Comparison of ENCODE assay signal across 15 mouse cellular contexts in genomic region chr7:112274611-112275010, GRCm38 (mm10). TPM values are rescaled to one million over a fixed set of nuclear protein-coding genes. Genes with fewer than 3 reads are reported as not detected.
A peak's percentile ranks its signal among the peaks of the same experiment; 100 is the strongest.
DNase-seq lines count a peak whose midpoint lies in the region; ATAC-seq lines count a peak whose summit lies in the region.
"Had no signal": no experiment of that assay in that cellular context is flagged by ENCODE, and none has a peak within 500 bp of the region (broad histone marks: within the 10 kb centered on the region; RNA-seq: fewer than 3 reads in every experiment).

No protein-coding gene starts in this region.

- no peak overlapping the region for H3K4me3 ChIP-seq in forebrain, embryonic 13.5 days
- H3K4me3 ChIP-seq in forebrain, embryonic 10.5 days = no peak overlapping the region
- no peak overlapping the region for H3K4me3 ChIP-seq in hindbrain, embryonic 12.5 days
- no peak overlapping the region for H3K4me3 ChIP-seq in hindbrain, embryonic 13.5 days
- no peak overlapping the region for H3K4me3 ChIP-seq in midbrain, embryonic 13.5 days (replicated peaks)
- H3K4me3 ChIP-seq in midbrain, embryonic 11.5 days (ENCODE audit: low read depth, low read length) = no peak overlapping the region
- no peak overlapping the region for H3K4me3 ChIP-seq in limb, embryonic 13.5 days
- H3K4me3 ChIP-seq: midbrain, embryonic 12.5 days; neural tube, embryonic 12.5 days had no signal

- H3K36me3 ChIP-seq in forebrain, embryonic 13.5 days (ENCODE audit: poor library complexity, severe bottlenecking) = no peaks in the 10 kb centered on the region
- H3K36me3 ChIP-seq in forebrain, embryonic 10.5 days (replicated peaks) = no peaks in the 10 kb centered on the region
- no peaks in the 10 kb centered on the region for H3K36me3 ChIP-seq in hindbrain, embryonic 12.5 days
- no peaks in the 10 kb centered on the region for H3K36me3 ChIP-seq in hindbrain, embryonic 13.5 days
- H3K36me3 ChIP-seq in midbrain, embryonic 13.5 days = no peaks in the 10 kb centered on the region
- no peaks in the 10 kb centered on the region for H3K36me3 ChIP-seq in midbrain, embryonic 11.5 days (ENCODE audit: control insufficient read depth, insufficient read depth, low read length)
- H3K36me3 ChIP-seq in limb, embryonic 13.5 days = no peaks in the 10 kb centered on the region
- H3K36me3 ChIP-seq: midbrain, embryonic 12.5 days; neural tube, embryonic 12.5 days had no signal

- H3K4me1 ChIP-seq in forebrain, embryonic 13.5 days = peaks cover 35% of the 10 kb centered on the region
- H3K4me1 ChIP-seq in forebrain, embryonic 10.5 days = peaks cover 45% of the 10 kb centered on the region
- H3K4me1 ChIP-seq in hindbrain, embryonic 12.5 days = peaks cover 26% of the 10 kb centered on the region
- H3K4me1 ChIP-seq in hindbrain, embryonic 13.5 days (replicated peaks) = peaks cover 41% of the 10 kb centered on the region
- H3K4me1 ChIP-seq in midbrain, embryonic 13.5 days (replicated peaks) = peaks cover 25% of the 10 kb centered on the region
- no peaks in the 10 kb centered on the region for H3K4me1 ChIP-seq in midbrain, embryonic 11.5 days (ENCODE audit: control insufficient read depth, insufficient read depth, low read length)
- H3K4me1 ChIP-seq in limb, embryonic 13.5 days = peaks cover 56% of the 10 kb centered on the region

- H3K9ac ChIP-seq in forebrain, embryonic 13.5 days = no peak overlapping the region
- no peak overlapping the region for H3K9ac ChIP-seq in hindbrain, embryonic 12.5 days
- no peak overlapping the region for H3K9ac ChIP-seq in hindbrain, embryonic 13.5 days
- no peak overlapping the region for H3K9ac ChIP-seq in midbrain, embryonic 13.5 days (replicated peaks)
- no peak overlapping the region for H3K9ac ChIP-seq in midbrain, embryonic 11.5 days (ENCODE audit: low read length)
- H3K9ac ChIP-seq in limb, embryonic 13.5 days = no peak overlapping the region
- H3K9ac ChIP-seq: midbrain, embryonic 12.5 days; neural tube, embryonic 12.5 days had no signal

- no peaks in the 10 kb centered on the region for H3K9me3 ChIP-seq in forebrain, embryonic 13.5 days (replicated peaks)
- H3K9me3 ChIP-seq in forebrain, embryonic 10.5 days = no peaks in the 10 kb centered on the region
- H3K9me3 ChIP-seq in hindbrain, embryonic 12.5 days (replicated peaks) = no peaks in the 10 kb centered on the region
- no peaks in the 10 kb centered on the region for H3K9me3 ChIP-seq in hindbrain, embryonic 13.5 days
- H3K9me3 ChIP-seq in midbrain, embryonic 13.5 days = no peaks in the 10 kb centered on the region
- no peaks in the 10 kb centered on the region for H3K9me3 ChIP-seq in midbrain, embryonic 11.5 days (ENCODE audit: control insufficient read depth, low read length)
- H3K9me3 ChIP-seq in limb, embryonic 13.5 days = no peaks in the 10 kb centered on the region
- H3K9me3 ChIP-seq: midbrain, embryonic 12.5 days; neural tube, embryonic 12.5 days had no signal

- no peaks in the 10 kb centered on the region for H3K27me3 ChIP-seq in forebrain, embryonic 13.5 days
- no peaks in the 10 kb centered on the region for H3K27me3 ChIP-seq in forebrain, embryonic 10.5 days (ENCODE audit: poor library complexity, severe bottlenecking)
- no peaks in the 10 kb centered on the region for H3K27me3 ChIP-seq in hindbrain, embryonic 12.5 days
- no peaks in the 10 kb centered on the region for H3K27me3 ChIP-seq in hindbrain, embryonic 13.5 days
- H3K27me3 ChIP-seq in midbrain, embryonic 13.5 days = no peaks in the 10 kb centered on the region
- no peaks in the 10 kb centered on the region for H3K27me3 ChIP-seq in midbrain, embryonic 11.5 days (ENCODE audit: control insufficient read depth, insufficient read depth, low read length)
- 0 out of 2 replicates have a peak, but pooled peaks cover 4% of the 10 kb centered on the region for H3K27me3 ChIP-seq in limb, embryonic 13.5 days
- H3K27me3 ChIP-seq: midbrain, embryonic 12.5 days; neural tube, embryonic 12.5 days had no signal

- WGBS in forebrain, embryonic 13.5 days = 43% methylated on average over 2 of the region's 2 CpGs
- WGBS in forebrain, embryonic 10.5 days = 74% methylated on average over 2 of the region's 2 CpGs
- WGBS in hindbrain, embryonic 12.5 days = 56% methylated on average over 2 of the region's 2 CpGs
- WGBS in hindbrain, embryonic 13.5 days = 35% methylated on average over 2 of the region's 2 CpGs
- 52% methylated on average over 2 of the region's 2 CpGs for WGBS in midbrain, embryonic 13.5 days
- WGBS in midbrain, embryonic 11.5 days = 77% methylated on average over 2 of the region's 2 CpGs
- WGBS in limb, embryonic 13.5 days = 17% methylated on average over 2 of the region's 2 CpGs

- H3K4me2 ChIP-seq in forebrain, embryonic 13.5 days = no peak overlapping the region
- no peak overlapping the region for H3K4me2 ChIP-seq in hindbrain, embryonic 12.5 days (replicated peaks)
- H3K4me2 ChIP-seq in hindbrain, embryonic 13.5 days = no peak overlapping the region
- H3K4me2 ChIP-seq in midbrain, embryonic 13.5 days (replicated peaks) = no peak overlapping the region
- H3K4me2 ChIP-seq in midbrain, embryonic 11.5 days = no peak overlapping the region
- H3K4me2 ChIP-seq in limb, embryonic 13.5 days (replicated peaks) = no peak overlapping the region
- H3K4me2 ChIP-seq: midbrain, embryonic 12.5 days; neural tube, embryonic 12.5 days had no signal

- no peak for DNase-seq in forebrain, embryonic 10.5 days (ENCODE audit: extremely low spot score, low spot score)
- no peak for DNase-seq in midbrain, embryonic 11.5 days (ENCODE audit: low spot score, missing footprints)
- DNase-seq in thymus, postnatal 0 days (ENCODE audit: low spot score) = no peak
- DNase-seq: adrenal gland, adult 8-10 months; cerebellum, postnatal 25 days; left cerebral cortex, postnatal 4 days; lung, postnatal 10 days; retina, postnatal 1 day had no signal

- H3K27ac ChIP-seq in forebrain, embryonic 13.5 days = no peak overlapping the region
- H3K27ac ChIP-seq in forebrain, embryonic 10.5 days = no peak overlapping the region
- H3K27ac ChIP-seq in hindbrain, embryonic 12.5 days = no peak overlapping the region
- no peak overlapping the region for H3K27ac ChIP-seq in hindbrain, embryonic 13.5 days
- H3K27ac ChIP-seq in midbrain, embryonic 13.5 days = no peak overlapping the region
- no peak overlapping the region for H3K27ac ChIP-seq in midbrain, embryonic 11.5 days (ENCODE audit: low read depth, low read length)
- no peak overlapping the region for H3K27ac ChIP-seq in limb, embryonic 13.5 days
- H3K27ac ChIP-seq: midbrain, embryonic 12.5 days; neural tube, embryonic 12.5 days had no signal

- peak; percentile 68; the same call in 1 of the 2 replicates for ATAC-seq in forebrain, embryonic 13.5 days
- ATAC-seq in hindbrain, embryonic 12.5 days (ENCODE audit: low FRiP score) = 0 out of 2 replicates have a peak, but pooled peaks have one; percentile 32
- no peak for ATAC-seq in hindbrain, embryonic 13.5 days (ENCODE audit: low FRiP score)
- ATAC-seq in midbrain, embryonic 13.5 days = 0 out of 2 replicates have a peak, but pooled peaks have one; percentile 50
- ATAC-seq in midbrain, embryonic 11.5 days (ENCODE audit: low FRiP score) = no peak
- ATAC-seq in limb, embryonic 13.5 days (ENCODE audit: low FRiP score, low read depth) = peak; percentile 68

RNA-seq across cellular contexts. Expression of gene Mical2, which starts 49.0 kb away (rescaled TPM):
- 1.1 and 2.9 TPM in 2 replicates for polyA plus RNA-seq in forebrain, embryonic 13.5 days (2015; fragmentation: Nextera tagmentation; extraction: Ambion mirVana)
- polyA plus RNA-seq in forebrain, embryonic 10.5 days (2016; fragmentation: Nextera tagmentation; extraction: Ambion mirVana) = 0.87 and 0.88 TPM in 2 replicates
- 1.6 and 2.3 TPM in 2 replicates for polyA plus RNA-seq in hindbrain, embryonic 12.5 days (2016; fragmentation: Nextera tagmentation; extraction: Ambion mirVana)
- polyA plus RNA-seq in hindbrain, embryonic 13.5 days (2015; fragmentation: Nextera tagmentation; extraction: Ambion mirVana) = 1.5 and 1.9 TPM in 2 replicates
- 1.5 TPM in 2 replicates for polyA plus RNA-seq in midbrain, embryonic 13.5 days (2015; fragmentation: Nextera tagmentation; extraction: Ambion mirVana)
- 1.2 and 1.5 TPM in 2 replicates for polyA plus RNA-seq in midbrain, embryonic 11.5 days (2014; fragmentation: Nextera tagmentation; extraction: Ambion mirVana)
- 2.1 and 2.3 TPM in 2 replicates for polyA plus RNA-seq in limb, embryonic 13.5 days (2015; fragmentation: Nextera tagmentation; extraction: Ambion mirVana)
- 0.51 and 0.85 TPM in 2 replicates for polyA plus RNA-seq in thymus, postnatal 0 days (2015; fragmentation: Nextera tagmentation; extraction: Ambion mirVana)

Comparison
In these comparisons a context has a peak if more than half of its experiments do, and no peak if none do; other contexts are left out.
1. ATAC-seq: peak in forebrain, embryonic 13.5 days (single experiment), hindbrain, embryonic 12.5 days (single experiment), midbrain, embryonic 13.5 days (single experiment) and limb, embryonic 13.5 days (single experiment); none in hindbrain, embryonic 13.5 days (single experiment) and midbrain, embryonic 11.5 days (single experiment).